Mouse (Mus musculus): ENCODE results near the gene Snx9.

DNA sequence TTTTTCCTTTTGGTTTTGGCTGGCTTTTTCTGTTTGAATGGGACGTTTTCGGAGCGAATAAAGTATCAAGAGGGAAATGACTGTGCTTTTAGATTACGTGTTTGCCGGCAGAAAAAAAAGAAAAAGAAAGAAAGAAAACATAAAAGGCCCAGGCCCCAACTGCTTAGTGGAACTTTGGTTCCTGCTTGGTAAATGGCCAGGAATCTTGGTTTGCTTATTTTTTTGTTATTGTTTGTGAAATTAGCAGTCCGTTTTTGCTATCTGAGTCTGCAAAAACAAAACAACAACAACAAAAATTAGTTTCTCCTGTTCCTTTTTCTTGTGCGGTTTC lies 779 bp downstream of the Snx9 start:
- TF ChIP-seq TAL1 (conservative IDR thresholded peaks at IDR 0.05; ENCODE audit: low read depth, low read length): no peak
- no peak for TF ChIP-seq CTCF (IDR thresholded peaks at IDR 0.05; ENCODE audit: low read depth, low read length)
- TF ChIP-seq GATA1 (IDR thresholded peaks at IDR 0.05; ENCODE audit: borderline replicate concordance, low read length): no peak
- no peak for TF ChIP-seq POLR2AphosphoS5 (IDR thresholded peaks at IDR 0.05; ENCODE audit: insufficient replicate concordance, low read depth, low read length)
- TF ChIP-seq GATA2 (IDR thresholded peaks at IDR 0.05; ENCODE audit: borderline replicate concordance, low read depth, low read length): no peak

Measured in G1E (cell line).